Mouse (Mus musculus) E14TG2a.4 (cell line): Measurements from ENCODE around the gene Ldlrad2.

Experiments
- CTCF ChIP-seq: conservative IDR thresholded peaks from 2 replicates; pipeline ENCODE4 v1.5.1; 2014; ENCODE audit warnings: low read length
- NANOG ChIP-seq: IDR thresholded peaks from 2 replicates; pipeline ENCODE4 v1.6.1; 2014; ENCODE audit warnings: borderline replicate concordance, low read length, mixed read lengths
- POU5F1 ChIP-seq: IDR thresholded peaks from 2 replicates; pipeline ENCODE4 v1.6.1; 2014; ENCODE audit warnings: low read length, borderline replicate concordance

DNA sequence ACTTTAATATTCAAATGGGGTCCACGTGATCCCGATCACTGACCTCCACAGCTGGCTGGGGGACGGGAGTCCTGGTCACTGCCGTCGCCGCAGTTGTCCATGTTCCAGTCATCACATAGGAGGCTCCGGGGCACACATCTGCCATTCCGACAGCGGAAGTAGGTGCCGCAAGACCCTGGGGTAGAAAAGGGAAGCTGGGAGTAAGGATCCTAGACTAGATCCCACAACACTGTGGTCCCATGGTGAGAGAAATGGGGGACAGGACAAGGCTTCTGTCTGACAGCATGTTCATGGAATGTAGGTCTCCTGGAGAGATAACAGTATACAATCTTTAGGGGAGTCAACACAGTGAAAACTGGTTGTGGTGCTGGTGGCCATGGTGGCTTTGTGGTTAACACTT, at the start of gene Ldlrad2:
- no peak for TF ChIP-seq CTCF
- no peak for TF ChIP-seq NANOG
- TF ChIP-seq POU5F1: no peak
